Mouse (Mus musculus): ENCODE measurements around the gene Zfp383.
"Not testable (repeated sequence)": the region's sequence is repeated elsewhere in the genome, so short reads cannot be mapped to it uniquely, and the experiment has no call there.

Gene Zfp383

DNA sequence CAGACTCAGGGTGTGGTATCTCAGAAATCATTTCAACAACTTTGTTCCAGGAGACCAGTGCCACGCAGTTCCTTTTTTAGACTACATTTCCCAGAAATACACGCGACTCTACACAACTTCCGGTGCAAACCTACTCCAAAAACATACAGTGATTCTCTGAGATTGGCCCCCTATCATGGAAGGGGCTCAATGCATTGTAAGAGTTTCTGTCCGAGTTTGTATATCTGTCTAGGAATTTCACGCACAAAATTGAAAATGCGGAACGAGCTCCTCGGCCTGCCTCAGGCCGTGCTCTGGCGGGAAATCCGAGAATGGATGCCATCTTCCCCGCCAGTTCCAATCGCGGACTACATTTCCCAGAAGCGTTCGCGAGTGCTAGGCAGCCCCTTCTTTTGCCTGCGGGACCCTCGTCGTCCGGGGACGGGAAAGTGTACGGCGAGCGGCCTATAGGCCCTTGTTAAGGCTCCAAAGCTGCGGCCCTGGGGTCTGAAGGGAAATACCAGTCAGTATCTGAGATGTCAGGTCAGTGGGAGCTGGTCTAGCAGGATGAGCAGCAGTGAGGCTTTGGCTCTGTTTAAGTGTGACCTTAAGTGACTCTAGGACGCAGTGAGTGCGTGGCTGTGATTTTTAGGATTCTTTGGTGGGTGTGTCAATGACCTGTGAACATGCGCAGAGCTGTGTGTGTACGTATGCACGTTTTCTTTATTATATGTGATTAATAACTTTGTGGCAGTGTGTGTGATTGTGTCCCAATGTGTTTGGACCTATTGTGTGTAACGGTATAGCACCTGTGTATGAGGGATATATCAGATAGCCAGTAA is at the start of gene Zfp383:
Gene Zfp383 (plus strand): TSS at position 94 of the 821 bp plus-strand sequence.
- peak; percentile 73 for ATAC-seq (ENCODE audit: low TSS enrichment)

DNA sequence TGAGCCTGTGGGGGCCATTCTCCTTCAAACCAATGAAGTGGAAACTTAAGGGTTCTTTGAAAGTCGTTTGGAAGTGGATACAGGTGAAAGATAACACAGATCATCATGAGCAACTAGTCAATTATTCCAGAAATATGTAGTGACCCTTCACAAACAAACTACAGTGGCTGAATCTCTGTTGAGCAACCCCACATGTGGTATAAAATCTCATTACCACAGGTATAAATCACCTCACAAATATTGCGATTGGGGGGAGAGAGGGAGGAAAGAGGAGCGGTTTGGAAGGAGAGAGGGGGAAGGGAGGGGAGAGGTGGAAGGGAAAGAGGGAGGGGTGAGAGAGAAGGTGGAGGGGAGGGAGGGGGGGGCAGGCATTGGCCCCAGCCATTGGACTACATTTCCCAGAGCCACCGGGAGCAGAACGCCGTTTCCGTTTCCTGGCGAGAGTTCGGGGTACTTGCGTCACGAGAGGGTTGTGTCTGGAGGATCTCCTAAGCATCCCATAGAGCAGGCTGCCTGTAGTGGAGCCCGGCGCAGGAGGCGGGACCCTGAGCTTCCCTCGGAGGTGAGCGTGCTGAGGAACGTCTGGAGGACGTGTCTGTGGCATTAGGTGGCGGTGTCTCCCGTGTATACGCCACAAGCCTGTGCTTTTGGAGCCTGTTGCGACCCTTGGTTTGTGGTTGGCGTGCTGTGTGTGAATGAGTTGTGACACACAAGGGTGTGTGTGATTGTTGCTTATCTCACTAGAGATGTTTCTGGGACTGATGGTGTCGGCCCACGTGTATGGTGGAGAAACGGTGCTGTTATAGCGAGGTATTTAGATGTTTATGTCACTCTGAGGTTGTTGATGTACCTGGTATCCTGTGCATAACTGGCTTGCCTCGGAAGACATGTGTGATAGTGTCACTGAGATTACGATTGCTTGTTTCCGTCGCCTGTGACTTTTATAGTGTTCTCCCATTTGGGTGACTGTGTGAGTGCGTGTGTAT is 48.2 kb upstream of the Zfp383 start, which contains the start of gene Zfp420:
Gene Zfp420 (plus strand): TSS at position 448 of the 986 bp plus-strand sequence.
- peak; percentile 100 for ATAC-seq (ENCODE audit: low TSS enrichment)

DNA sequence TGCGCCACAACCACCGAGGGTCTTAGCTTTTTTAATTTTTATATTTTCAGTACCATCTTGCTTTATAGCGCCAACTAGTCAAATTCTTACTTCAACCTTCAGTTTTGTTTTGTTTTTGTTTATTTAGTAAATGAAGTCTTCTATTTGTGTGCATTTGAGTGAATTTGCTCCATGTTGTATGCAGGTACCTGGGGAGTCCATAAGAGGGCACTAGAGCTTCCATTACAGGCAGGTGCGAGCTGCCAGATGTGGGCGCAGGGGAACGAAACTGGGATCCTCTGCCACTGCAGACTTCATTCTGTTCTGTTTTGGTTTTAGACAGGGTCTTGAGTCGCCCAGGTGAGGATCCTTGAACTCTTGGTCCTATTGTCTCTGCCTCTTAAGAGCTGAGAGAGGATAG is 46.4 kb upstream of the Zfp383 start:
- ATAC-seq (ENCODE audit: low TSS enrichment): no peak

DNA sequence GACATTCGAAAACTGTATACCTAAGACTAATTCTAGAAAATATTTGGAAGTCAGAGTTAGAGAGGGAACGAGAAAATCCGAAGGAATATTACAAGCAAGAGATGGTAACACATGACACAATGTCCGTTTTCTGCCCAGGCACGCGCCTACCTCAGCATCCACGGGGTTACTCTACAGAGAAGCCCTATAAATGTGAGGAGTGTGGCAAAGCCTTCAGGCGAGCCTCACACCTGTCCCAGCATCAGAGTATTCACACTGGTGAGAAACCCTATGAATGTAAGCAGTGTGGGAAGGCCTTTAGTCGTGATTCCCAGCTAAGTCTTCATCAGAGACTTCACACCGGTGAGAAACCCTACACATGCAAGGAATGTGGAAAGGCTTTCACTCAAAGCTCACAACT is 33.8 kb upstream of the Zfp383 start:
- no peak for ATAC-seq (ENCODE audit: low TSS enrichment)

DNA sequence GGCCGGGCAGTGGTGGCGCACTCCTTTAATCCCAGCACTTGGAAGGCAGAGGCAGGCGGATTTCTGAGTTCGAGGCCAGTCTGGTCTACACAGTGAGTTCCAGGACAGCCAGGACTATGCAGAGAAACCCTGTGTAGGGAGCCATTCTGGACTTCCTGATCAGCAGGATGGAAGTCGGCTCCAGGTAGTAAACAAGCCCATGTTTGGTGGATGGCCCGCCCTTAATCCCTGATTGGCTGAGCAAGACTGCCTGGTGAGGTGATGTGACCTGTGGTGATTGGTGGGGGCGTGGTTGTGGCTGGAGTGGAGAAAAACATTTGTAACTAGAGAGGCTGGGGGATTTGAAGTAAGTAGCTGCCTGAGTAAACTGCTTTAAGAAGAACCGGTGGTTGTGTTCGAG is 30.5 kb upstream of the Zfp383 start:
- ATAC-seq (ENCODE audit: low TSS enrichment): not testable (repeated sequence)

DNA sequence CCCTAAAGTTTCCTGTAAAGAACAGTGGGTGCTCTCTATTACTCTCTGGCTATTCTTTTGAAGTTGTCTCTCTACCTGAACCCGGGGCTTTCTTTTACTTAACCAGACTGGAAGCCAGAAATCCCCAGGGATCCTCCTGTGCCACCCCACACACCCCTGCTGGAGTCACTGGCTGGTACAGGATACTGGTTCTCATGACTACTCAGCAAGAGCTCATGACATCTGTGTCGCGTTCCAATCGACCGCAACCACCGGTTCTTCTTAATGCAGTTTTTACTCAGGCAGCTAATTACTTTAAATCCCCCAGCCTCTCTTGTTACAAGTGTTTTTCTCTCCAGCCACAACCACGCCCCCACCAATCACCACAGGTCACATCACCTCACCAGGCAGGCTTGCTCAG is 28.0 kb upstream of the Zfp383 start:
- ATAC-seq (ENCODE audit: low TSS enrichment): no peak

DNA sequence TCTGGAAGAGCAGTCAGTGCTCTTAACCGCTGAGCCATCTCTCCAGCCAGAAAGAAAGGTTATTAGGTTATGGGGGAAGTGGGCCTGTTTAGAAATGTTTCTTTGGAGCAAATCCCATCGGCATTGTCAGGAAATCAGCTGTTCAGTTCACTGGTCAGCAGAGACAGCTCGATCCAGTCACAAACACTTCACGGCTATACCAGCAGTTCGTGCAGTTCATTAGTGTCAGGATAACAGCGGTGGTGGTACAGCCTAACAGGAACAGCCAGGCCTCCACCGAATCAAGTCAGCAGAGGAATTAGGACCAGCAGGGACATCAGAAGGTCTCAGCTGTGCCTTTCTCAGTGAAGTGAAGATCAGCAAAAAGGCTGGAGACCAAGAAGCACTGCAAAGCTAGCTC is 27.1 kb upstream of the Zfp383 start:
- ATAC-seq (ENCODE audit: low TSS enrichment): no peak

DNA sequence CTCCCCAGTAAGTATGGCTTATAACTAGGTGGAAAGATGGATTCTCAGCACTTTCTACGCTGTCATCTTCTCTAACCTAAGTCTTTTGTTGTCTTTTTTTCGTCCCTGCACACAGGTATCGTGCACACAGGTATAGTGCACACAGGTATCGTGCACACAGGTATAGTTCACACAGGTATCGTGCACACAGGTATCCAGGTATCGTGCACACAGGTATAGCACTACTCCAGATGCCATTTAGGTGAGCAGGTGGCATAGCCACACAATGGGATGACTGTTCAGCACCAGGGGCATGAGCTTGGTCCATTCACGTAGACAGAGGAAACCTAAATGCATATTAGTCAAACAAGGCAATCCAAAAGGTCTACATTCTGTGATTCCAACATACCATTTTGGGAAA is 17.5 kb upstream of the Zfp383 start:
- ATAC-seq (ENCODE audit: low TSS enrichment): no peak

DNA sequence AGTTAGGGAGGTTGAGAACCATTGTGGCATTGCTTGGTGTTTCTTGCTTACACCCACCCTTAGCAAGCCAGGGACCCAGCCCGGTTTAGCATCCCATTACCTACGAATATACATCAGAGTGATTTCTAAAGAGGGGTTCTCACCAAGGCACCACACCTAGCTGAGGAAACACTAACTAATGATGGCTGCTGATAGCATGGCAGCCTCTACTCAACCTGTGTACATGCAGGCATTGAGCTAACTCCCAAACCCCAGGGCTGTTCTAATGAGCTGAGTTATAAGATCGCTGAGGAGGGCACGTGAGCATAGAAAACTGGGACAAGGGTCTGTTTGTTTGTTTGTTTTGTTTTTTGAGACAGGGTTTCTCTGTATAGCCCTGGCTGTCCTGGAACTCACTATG is 15.3 kb upstream of the Zfp383 start:
- ATAC-seq (ENCODE audit: low TSS enrichment): no peak

DNA sequence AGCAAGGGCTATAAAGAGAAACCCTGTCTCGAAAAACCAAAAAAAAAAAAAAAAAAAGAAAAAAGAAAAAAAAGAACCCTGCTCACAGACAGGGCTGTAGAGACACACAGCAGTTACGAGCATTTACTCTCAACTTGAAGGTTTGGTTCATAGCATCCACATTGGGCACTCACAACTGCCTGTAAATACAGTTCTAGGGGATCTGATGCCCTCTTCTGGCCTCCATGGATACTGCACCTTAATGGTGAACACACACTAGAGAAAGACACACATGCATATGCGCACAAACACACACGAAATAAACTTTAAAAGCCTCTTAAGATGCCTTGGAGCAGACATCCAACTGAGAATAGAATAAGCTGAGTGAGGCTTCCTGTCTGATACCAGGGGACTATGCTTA is 9.7 kb upstream of the Zfp383 start:
- ATAC-seq (ENCODE audit: low TSS enrichment): no peak

DNA sequence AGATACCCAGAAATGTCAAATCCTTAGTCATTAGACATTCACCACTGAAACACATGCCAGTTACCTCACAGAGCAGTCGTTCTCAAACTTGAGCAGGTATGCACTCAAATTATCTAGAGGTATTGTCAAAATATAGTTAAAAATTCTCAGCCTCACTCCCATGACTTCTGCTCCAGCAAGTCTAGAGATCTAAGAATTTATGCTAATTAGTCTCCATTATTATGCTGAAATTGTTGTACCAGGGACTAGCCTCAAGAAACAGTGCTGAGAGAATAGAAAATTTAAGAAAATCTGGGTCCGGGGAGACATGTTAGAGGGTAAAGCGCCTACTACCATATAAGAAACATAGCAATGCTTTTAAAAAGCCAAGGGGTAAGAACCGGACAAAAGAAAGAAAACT is 3.9 kb upstream of the Zfp383 start:
- no peak for ATAC-seq (ENCODE audit: low TSS enrichment)

DNA sequence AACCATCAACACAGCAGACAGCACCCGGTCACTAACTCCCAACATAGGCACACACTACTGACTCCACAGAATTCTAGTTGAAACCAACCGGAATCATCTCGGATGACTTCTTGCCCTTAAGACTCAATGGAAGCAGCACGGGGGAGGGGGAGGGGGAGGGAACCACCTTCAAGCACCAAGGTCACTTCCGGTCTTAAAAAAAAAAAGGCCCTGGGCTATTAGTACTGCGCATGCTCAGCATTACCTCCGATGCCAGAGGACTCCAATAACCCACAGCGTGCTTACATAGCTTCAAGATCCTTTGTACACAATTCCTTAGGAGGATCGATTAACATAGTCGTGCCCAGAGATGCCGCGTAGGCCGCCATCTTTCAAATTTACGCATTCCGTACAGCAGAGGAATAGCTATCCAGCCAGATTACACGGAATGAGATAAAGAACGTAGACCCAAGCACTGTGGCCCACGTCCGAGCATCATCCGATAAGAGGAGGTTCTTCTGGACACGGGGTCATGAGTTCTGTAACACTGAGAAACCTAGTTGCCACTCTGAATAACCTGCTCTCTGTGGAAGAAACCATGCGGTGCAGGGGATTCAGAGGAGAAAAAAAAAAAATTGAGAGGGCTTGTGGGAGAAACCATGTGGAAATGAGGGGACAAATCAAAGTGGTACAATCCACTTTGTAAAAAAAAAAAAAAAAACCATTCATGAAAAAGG is 1.9 kb upstream of the Zfp383 start, which contains the start of gene Zfp27:
Gene Zfp27 (minus strand): TSS at position 607 of the 716 bp plus-strand sequence.
- ATAC-seq (ENCODE audit: low TSS enrichment): peak; percentile 85

DNA sequence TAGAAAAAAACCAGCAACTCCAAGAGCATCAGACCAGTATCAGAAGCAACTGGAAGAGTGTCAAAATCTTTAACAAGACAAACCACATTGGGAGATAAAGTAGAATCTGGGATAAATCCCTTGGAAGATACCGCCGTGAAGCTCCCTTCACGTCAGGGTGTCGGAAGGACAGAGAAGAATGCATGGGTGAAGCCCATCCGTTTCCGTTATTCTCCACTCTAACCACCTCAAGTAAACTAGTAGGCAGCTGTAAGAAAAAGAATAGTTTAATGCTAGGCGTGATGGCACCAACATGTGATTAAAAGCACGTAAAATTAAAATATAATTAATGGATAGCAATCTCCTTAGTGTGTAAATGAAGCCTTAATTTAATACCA is 1.4 kb upstream of the Zfp383 start:
- ATAC-seq (ENCODE audit: low TSS enrichment): no peak; the same call in 1 of the 2 replicates

DNA sequence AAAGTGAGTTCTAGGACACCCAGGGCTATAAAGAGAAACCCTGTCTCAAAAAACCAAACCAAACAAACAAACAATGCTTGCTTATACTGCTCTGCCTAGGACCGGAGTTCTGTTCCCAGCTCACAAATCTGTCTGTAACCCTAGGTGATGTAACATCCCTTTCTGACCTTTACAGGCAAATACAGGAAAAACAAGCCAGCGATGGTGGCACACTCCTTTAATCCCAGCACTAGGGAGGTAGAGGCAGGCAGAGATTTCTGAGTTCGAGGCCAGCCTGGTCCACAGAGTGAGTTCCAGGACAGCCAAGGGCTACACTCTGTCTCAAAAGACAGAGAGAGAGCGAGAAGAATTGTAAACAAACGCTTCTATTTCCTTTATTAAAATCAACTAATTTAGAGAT is 817 bp upstream of the Zfp383 start:
- ATAC-seq (ENCODE audit: low TSS enrichment): no peak

DNA sequence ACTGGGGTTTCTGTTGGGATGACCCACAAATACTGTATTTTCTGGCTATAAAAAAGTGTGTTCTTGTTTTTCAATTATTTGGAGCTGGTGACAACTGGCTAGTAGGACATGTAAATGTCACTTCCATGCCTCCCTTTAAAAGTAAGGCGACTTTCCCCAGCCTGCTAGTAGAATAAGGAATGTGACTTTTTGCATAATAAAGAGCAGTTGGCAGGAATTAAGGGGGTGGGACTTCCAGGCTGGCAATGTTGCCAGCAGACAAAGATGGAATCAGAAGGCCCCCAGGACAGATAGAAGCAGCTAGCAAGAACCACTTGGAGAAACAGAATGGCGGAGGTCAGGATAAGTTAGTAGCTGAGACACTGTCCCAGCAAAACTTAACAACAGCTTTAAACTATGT is 2.2 kb downstream of the Zfp383 start:
- no peak for ATAC-seq (ENCODE audit: low TSS enrichment)

DNA sequence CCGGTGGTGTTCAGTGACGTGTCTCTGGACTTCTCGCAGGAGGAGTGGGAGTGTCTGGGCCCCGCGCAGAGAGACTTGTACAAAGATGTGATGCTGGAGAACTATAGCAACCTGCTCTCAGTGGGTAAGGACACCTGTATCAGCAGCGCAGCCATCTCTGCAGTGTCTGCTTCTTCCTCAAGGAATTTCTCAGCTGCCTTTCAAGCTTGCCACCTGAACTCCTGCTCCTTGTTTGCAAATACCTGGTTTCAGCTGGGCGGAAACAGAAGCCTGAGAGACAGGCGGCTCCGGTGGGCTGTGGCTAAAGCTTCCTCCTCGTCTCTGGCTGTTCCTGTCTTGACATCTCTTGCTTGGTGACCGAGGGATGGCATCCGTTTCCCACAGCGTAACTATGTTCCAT is 4.1 kb downstream of the Zfp383 start:
- ATAC-seq (ENCODE audit: low TSS enrichment): no peak

DNA sequence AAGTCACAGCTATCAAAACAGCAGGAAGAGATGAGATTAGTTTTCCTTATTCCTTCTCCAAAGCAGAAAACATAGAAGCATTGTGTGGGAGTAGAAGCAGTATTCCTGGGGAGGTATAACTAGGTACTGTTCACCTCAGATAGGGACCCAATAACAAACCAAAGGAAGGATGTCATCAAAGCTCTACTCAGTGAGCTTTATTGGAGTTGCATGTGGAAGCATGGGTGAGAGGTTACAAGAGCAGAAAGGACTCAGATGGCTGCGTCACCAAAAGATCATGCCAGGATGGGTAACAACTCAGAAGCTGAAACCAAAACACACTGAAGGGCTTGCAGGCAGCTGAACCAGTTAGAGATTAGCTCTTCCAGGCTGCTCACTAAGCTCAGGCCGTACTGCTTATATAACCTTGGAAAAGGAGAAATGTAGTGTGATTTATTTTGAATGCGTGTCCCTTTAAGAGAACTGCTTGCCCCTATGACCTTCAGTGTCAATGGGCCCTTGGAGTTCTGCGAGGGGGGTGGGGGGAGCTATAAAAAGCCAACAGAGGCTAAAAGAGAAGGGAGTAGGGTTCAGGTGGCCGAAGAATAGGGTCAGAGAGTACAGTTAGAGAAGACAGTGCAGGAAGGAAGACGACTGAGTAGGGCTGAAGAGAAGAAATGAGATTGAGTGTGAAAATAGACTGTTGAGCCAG is 9.5 kb downstream of the Zfp383 start:
- no peak for ATAC-seq (ENCODE audit: low TSS enrichment)

DNA sequence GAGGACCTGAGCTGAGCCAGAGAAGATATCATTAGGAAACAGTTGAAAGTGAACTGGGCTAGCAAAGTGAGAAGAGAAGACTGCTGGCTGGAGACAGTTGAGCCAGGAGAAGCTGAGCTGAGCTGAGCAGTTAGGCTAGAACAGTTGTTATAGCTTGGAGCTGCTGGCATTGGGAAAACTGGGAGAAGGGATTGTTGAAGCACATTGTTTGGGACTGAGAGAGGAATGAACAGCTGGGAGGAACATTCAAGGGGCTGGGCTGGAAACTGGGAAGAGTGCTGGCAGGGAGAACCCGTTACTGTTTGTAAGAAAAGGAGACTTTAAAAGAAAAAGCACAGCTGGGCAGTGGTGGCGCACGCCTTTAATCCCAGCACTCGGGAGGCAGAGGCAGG is 10.0 kb downstream of the Zfp383 start:
- ATAC-seq (ENCODE audit: low TSS enrichment): no peak

DNA sequence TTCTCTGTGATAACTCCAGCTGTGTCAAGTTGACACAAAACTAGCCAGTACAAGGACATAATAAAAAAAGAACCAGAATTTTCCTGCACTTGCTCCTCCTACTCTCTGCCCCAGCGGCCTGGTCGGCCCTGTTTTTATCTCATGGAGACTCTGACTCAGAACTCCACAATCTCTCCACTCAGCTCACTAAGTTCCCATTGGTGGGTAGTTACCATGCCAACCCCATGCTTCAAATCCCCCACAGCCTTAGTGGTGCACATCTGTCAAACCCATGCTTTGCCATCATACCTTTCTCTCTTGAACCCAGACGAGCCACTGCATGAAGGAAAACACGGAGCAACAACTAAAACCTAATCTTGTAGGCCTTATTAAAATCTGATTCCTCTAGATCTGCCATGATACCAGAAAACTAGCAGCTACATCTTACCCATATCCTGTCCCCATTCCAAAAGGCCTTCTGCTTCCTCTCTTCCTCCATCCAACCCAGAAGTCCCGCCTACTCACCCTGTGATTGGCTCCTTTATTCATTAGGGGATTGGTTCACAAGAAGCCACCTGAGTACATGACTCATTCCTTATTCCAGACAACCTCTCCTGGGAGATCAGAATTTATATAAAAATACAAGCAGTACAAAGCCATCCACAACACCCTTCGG is 13.5 kb downstream of the Zfp383 start:
- no peak; the same call in 1 of the 2 replicates for ATAC-seq (ENCODE audit: low TSS enrichment)

DNA sequence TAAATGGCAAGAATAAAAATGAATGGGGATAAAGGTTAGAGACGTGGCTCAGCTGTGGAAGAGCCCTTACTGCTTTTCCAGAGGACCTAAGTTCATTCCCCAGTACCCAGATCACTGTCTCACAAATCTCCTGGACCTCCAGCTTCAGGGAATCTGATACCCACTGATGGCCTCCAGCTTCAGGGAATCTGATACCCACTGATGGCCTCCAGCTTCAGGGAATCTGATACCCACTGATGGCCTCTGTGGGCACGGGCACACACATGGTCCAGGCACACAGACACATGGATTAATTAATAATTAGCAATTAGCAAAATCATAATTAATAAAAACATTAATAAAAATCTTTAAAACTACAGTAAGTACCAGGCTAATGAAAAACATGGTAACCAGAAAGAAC is 14.8 kb downstream of the Zfp383 start:
- ATAC-seq (ENCODE audit: low TSS enrichment): no peak

DNA sequence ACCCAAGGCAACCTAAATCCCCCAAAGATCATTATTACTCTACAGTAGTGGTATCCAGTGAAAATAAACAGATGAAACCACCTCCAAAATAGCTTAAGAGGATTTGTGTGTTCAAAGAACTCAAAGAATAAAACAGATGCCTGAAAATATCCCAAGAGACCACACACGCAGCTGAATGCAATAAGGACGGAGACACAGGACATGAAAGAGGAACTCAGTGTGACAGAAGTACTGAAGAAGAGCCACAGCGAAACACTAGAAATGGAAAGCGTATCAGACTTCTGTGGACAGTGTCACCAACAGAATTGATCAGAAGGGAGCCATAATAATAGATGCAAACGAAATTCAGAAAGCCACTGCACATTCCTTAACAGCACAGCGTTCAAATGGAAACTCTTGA is 30.8 kb downstream of the Zfp383 start:
- no peak for ATAC-seq (ENCODE audit: low TSS enrichment)

All from frontal cortex, adult (tissue).